ENCODE assay signal across 9 mouse cellular contexts in the genomic region with DNA sequence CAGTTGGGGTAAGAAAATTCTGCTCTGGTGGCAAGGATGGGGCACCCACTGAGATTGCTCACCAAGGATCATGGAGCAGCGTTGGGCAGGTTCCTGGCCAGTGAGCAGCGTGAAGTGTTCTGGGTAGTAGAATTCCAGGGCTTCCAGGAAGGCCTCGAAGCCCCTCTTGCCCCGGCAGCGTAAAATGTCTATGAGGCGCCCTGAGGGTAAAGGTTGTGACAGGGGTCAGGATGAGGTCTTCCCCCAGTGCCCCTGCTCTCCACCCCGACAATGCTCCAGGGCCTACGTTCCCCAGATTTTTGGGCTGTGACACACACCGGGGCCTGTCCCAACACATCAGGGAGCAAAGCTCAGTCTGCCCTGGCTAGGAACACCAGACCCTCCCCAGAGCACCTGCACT. TPM values are rescaled to one million over a fixed set of nuclear protein-coding genes. Genes with fewer than 3 reads are reported as not detected.
DNase-seq lines count a peak whose midpoint lies in the region; ATAC-seq and TF ChIP-seq lines count a peak whose summit lies in the region.
"Had no signal": no experiment of that assay in that cellular context is flagged by ENCODE, and none has a peak within 500 bp of the region (broad histone marks: within the 10 kb centered on the region; RNA-seq: fewer than 3 reads in every experiment).

No protein-coding gene starts in this region.

- peaks cover 48% of the 10 kb centered on the region for H3K4me1 ChIP-seq in kidney, embryonic 14.5 days (ENCODE audit: control insufficient read depth, insufficient read depth, low read length)
- H3K4me1 ChIP-seq in embryonic facial prominence, embryonic 13.5 days, result peaks cover 31% of the 10 kb centered on the region
- H3K4me1 ChIP-seq in hindbrain, postnatal 0 days (ENCODE audit: insufficient read depth, low read length), result peaks cover 6% of the 10 kb centered on the region
- peaks cover 5% of the 10 kb centered on the region for H3K4me1 ChIP-seq in midbrain, postnatal 0 days (ENCODE audit: insufficient read depth, low read length)

- H3K27ac ChIP-seq in kidney, embryonic 14.5 days (ENCODE audit: low read depth, low read length), result no peak overlapping the region
- no peak overlapping the region for H3K27ac ChIP-seq in embryonic facial prominence, embryonic 13.5 days
- no peak overlapping the region for H3K27ac ChIP-seq in hindbrain, postnatal 0 days
- H3K27ac ChIP-seq in midbrain, postnatal 0 days (ENCODE audit: low read depth, low read length), result no peak overlapping the region

- H3K27me3 ChIP-seq in kidney, embryonic 14.5 days (ENCODE audit: control insufficient read depth, insufficient read depth, low read length), result peaks cover 37% of the 10 kb centered on the region
- H3K27me3 ChIP-seq in embryonic facial prominence, embryonic 13.5 days, result peaks cover 71% of the 10 kb centered on the region
- peaks cover 7% of the 10 kb centered on the region; the same call in 1 of the 2 replicates for H3K27me3 ChIP-seq in hindbrain, postnatal 0 days (ENCODE audit: insufficient read depth, low read length)
- peaks cover 14% of the 10 kb centered on the region for H3K27me3 ChIP-seq in midbrain, postnatal 0 days (ENCODE audit: insufficient read depth, low read length)

- H3K4me3 ChIP-seq in kidney, embryonic 14.5 days (ENCODE audit: low read length), result peak overlapping the region; percentile 59
- peak overlapping the region; percentile 63 for H3K4me3 ChIP-seq in embryonic facial prominence, embryonic 13.5 days
- H3K4me3 ChIP-seq in hindbrain, postnatal 0 days (ENCODE audit: low read length), result peak overlapping the region; percentile 48; the same call in 1 of the 2 replicates
- H3K4me3 ChIP-seq in midbrain, postnatal 0 days (ENCODE audit: low read depth, low read length), result peak overlapping the region; percentile 51; the same call in 1 of the 2 replicates

- no peak for TF ChIP-seq CTCF in hindbrain, postnatal 0 days (IDR thresholded peaks at IDR 0.05; ENCODE audit: low read depth)
- TF ChIP-seq CTCF in midbrain, postnatal 0 days (IDR thresholded peaks at IDR 0.05), result no peak

- H3K4me2 ChIP-seq in kidney, embryonic 14.5 days (replicated peaks; ENCODE audit: low read depth, low read length), result peak overlapping the region; percentile 78
- peak overlapping the region; percentile 96 for H3K4me2 ChIP-seq in embryonic facial prominence, embryonic 13.5 days
- peak overlapping the region; percentile 65 for H3K4me2 ChIP-seq in hindbrain, postnatal 0 days (ENCODE audit: low read depth, low read length)
- peak overlapping the region; percentile 86; the same call in 1 of the 2 replicates for H3K4me2 ChIP-seq in midbrain, postnatal 0 days (ENCODE audit: low read depth, low read length, poor library complexity, severe bottlenecking)

- peak overlapping the region; percentile 67; the same call in 1 of the 2 replicates for H3K9ac ChIP-seq in kidney, embryonic 14.5 days (ENCODE audit: low read depth, low read length)
- no peak overlapping the region for H3K9ac ChIP-seq in embryonic facial prominence, embryonic 13.5 days
- peak overlapping the region; percentile 55; the same call in 1 of the 2 replicates for H3K9ac ChIP-seq in hindbrain, postnatal 0 days (replicated peaks; ENCODE audit: low read length)
- H3K9ac ChIP-seq in midbrain, postnatal 0 days (replicated peaks; ENCODE audit: low read length, poor library complexity, severe bottlenecking), result no peak overlapping the region

- WGBS in kidney, embryonic 14.5 days, result 51% methylated on average over 9 of the region's 9 CpGs
- WGBS in embryonic facial prominence, embryonic 13.5 days, result 22% methylated on average over 9 of the region's 9 CpGs
- 65% methylated on average over 9 of the region's 9 CpGs for WGBS in hindbrain, postnatal 0 days
- WGBS in midbrain, postnatal 0 days, result 79% methylated on average over 9 of the region's 9 CpGs

- no peaks in the 10 kb centered on the region for H3K9me3 ChIP-seq in kidney, embryonic 14.5 days (ENCODE audit: control insufficient read depth, low read length)
- no peaks in the 10 kb centered on the region for H3K9me3 ChIP-seq in embryonic facial prominence, embryonic 13.5 days
- no peaks in the 10 kb centered on the region for H3K9me3 ChIP-seq in hindbrain, postnatal 0 days (ENCODE audit: low read length)
- H3K9me3 ChIP-seq in midbrain, postnatal 0 days (ENCODE audit: low read length), result no peaks in the 10 kb centered on the region

- H3K36me3 ChIP-seq in kidney, embryonic 14.5 days (ENCODE audit: control insufficient read depth, insufficient read depth, low read length), result no peaks in the 10 kb centered on the region
- no peaks in the 10 kb centered on the region for H3K36me3 ChIP-seq in embryonic facial prominence, embryonic 13.5 days
- no peaks in the 10 kb centered on the region for H3K36me3 ChIP-seq in hindbrain, postnatal 0 days (ENCODE audit: insufficient read depth, low read length)
- no peaks in the 10 kb centered on the region for H3K36me3 ChIP-seq in midbrain, postnatal 0 days (ENCODE audit: insufficient read depth, low read length)

- DNase-seq in kidney, postnatal 10 days, result no peak
- no peak for DNase-seq in hindbrain, postnatal 0 days (ENCODE audit: low spot score)
- DNase-seq in midbrain, postnatal 0 days (ENCODE audit: low spot score), result no peak
- no peak for DNase-seq in urinary bladder, postnatal 14 days (ENCODE audit: low spot score)
- DNase-seq in spleen, adult 18-20 months, result no peak
- DNase-seq: gastrocnemius, postnatal 25 days had no signal

- no peak for ATAC-seq in kidney, embryonic 14.5 days (ENCODE audit: low FRiP score, low TSS enrichment)
- ATAC-seq in embryonic facial prominence, embryonic 13.5 days (ENCODE audit: insufficient number of reproducible peaks, insufficient read depth, low FRiP score, low TSS enrichment, low read depth), result no peak
- ATAC-seq in hindbrain, postnatal 0 days, result no peak
- no peak for ATAC-seq in midbrain, postnatal 0 days (ENCODE audit: low FRiP score)
- no peak for ATAC-seq in megakaryocyte-erythroid progenitor cell, adult 5-6 weeks (replicated peaks; ENCODE audit: low FRiP score, low TSS enrichment, poor library complexity, severe bottlenecking)

RNA-seq across cellular contexts. Expression of gene Card10, which starts 1.3 kb away (rescaled TPM):
- polyA plus RNA-seq in kidney, embryonic 14.5 days (2014; fragmentation: Nextera tagmentation; extraction: Ambion mirVana), result 6.1 and 10.2 TPM in 2 replicates
- polyA plus RNA-seq in embryonic facial prominence, embryonic 13.5 days (2015; fragmentation: Nextera tagmentation; extraction: Ambion mirVana), result 3.0 and 3.2 TPM in 2 replicates
- total RNA-seq in hindbrain, postnatal 0 days (2014; rRNA removed), result 0.94 and 1.4 TPM in 2 replicates
- polyA plus RNA-seq in hindbrain, postnatal 0 days (2015; fragmentation: Nextera tagmentation; extraction: Ambion mirVana), result 2.3 and 2.6 TPM in 2 replicates
- total RNA-seq in midbrain, postnatal 0 days (2014; rRNA removed), result 0.71 and 1.6 TPM in 2 replicates
- 2.2 and 2.5 TPM in 2 replicates for polyA plus RNA-seq in midbrain, postnatal 0 days (2015; fragmentation: Nextera tagmentation; extraction: Ambion mirVana)
- 0.42 TPM in 1 of 2 replicates, not detected in the other for total RNA-seq in megakaryocyte-erythroid progenitor cell, adult 5-6 weeks (2014; fragmentation: Nextera tagmentation)
- total RNA-seq in megakaryocyte-erythroid progenitor cell, adult 5-6 weeks (2017), result not detected in 2 replicates

RNA-seq across cellular contexts. Expression of gene Mfng, which starts 28.3 kb away (rescaled TPM):
- polyA plus RNA-seq in kidney, embryonic 14.5 days (2014; fragmentation: Nextera tagmentation; extraction: Ambion mirVana), result 12.4 and 15.4 TPM in 2 replicates
- 16.1 and 18.8 TPM in 2 replicates for polyA plus RNA-seq in embryonic facial prominence, embryonic 13.5 days (2015; fragmentation: Nextera tagmentation; extraction: Ambion mirVana)
- 12.7 and 15.2 TPM in 2 replicates for total RNA-seq in hindbrain, postnatal 0 days (2014; rRNA removed)
- 16.6 and 17.9 TPM in 2 replicates for polyA plus RNA-seq in hindbrain, postnatal 0 days (2015; fragmentation: Nextera tagmentation; extraction: Ambion mirVana)
- 4.6 and 6.9 TPM in 2 replicates for total RNA-seq in midbrain, postnatal 0 days (2014; rRNA removed)
- polyA plus RNA-seq in midbrain, postnatal 0 days (2015; fragmentation: Nextera tagmentation; extraction: Ambion mirVana), result 7.6 and 8.1 TPM in 2 replicates
- 15.0 and 21.8 TPM in 2 replicates for total RNA-seq in megakaryocyte-erythroid progenitor cell, adult 5-6 weeks (2014; fragmentation: Nextera tagmentation)
- 4.6 and 5.1 TPM in 2 replicates for total RNA-seq in megakaryocyte-erythroid progenitor cell, adult 5-6 weeks (2017)

RNA-seq across cellular contexts. Expression of gene Cdc42ep1, which starts 40.9 kb away (rescaled TPM):
- polyA plus RNA-seq in kidney, embryonic 14.5 days (2014; fragmentation: Nextera tagmentation; extraction: Ambion mirVana), result 28.4 and 37.9 TPM in 2 replicates
- 25.2 and 28.6 TPM in 2 replicates for polyA plus RNA-seq in embryonic facial prominence, embryonic 13.5 days (2015; fragmentation: Nextera tagmentation; extraction: Ambion mirVana)
- 20.6 and 22.5 TPM in 2 replicates for total RNA-seq in hindbrain, postnatal 0 days (2014; rRNA removed)
- 18.1 TPM in 2 replicates for polyA plus RNA-seq in hindbrain, postnatal 0 days (2015; fragmentation: Nextera tagmentation; extraction: Ambion mirVana)
- 14.1 and 14.9 TPM in 2 replicates for total RNA-seq in midbrain, postnatal 0 days (2014; rRNA removed)
- polyA plus RNA-seq in midbrain, postnatal 0 days (2015; fragmentation: Nextera tagmentation; extraction: Ambion mirVana), result 14.8 and 14.9 TPM in 2 replicates
- 0.77 TPM in 1 of 2 replicates, not detected in the other for total RNA-seq in megakaryocyte-erythroid progenitor cell, adult 5-6 weeks (2014; fragmentation: Nextera tagmentation)
- not detected in 2 replicates for total RNA-seq in megakaryocyte-erythroid progenitor cell, adult 5-6 weeks (2017)

RNA-seq across cellular contexts. Expression of gene Lgals2, which starts 53.8 kb away (rescaled TPM):
- 0.53 and 1.6 TPM in 2 replicates for polyA plus RNA-seq in kidney, embryonic 14.5 days (2014; fragmentation: Nextera tagmentation; extraction: Ambion mirVana)
- 1.3 TPM in 1 of 2 replicates, not detected in the other for polyA plus RNA-seq in embryonic facial prominence, embryonic 13.5 days (2015; fragmentation: Nextera tagmentation; extraction: Ambion mirVana)
- not detected in 2 replicates for total RNA-seq in hindbrain, postnatal 0 days (2014; rRNA removed)
- not detected in 2 replicates for polyA plus RNA-seq in hindbrain, postnatal 0 days (2015; fragmentation: Nextera tagmentation; extraction: Ambion mirVana)
- not detected in 2 replicates for total RNA-seq in midbrain, postnatal 0 days (2014; rRNA removed)
- polyA plus RNA-seq in midbrain, postnatal 0 days (2015; fragmentation: Nextera tagmentation; extraction: Ambion mirVana), result not detected in 2 replicates
- not detected in 2 replicates for total RNA-seq in megakaryocyte-erythroid progenitor cell, adult 5-6 weeks (2014; fragmentation: Nextera tagmentation)
- not detected in 2 replicates for total RNA-seq in megakaryocyte-erythroid progenitor cell, adult 5-6 weeks (2017)
- total RNA-seq: gastrocnemius, postnatal 25 days had no signal

Comparison
In these comparisons a context has a peak if more than half of its experiments do, and no peak if none do; other contexts are left out.
1. H3K9ac ChIP-seq: peak in kidney, embryonic 14.5 days (single experiment) and hindbrain, postnatal 0 days (single experiment); none in embryonic facial prominence, embryonic 13.5 days (single experiment) and midbrain, postnatal 0 days (single experiment).
2. Peak in every context shown above with its lines, with median percentiles within 50 percentile points of each other: H3K4me2 ChIP-seq and H3K4me3 ChIP-seq.